Mouse (Mus musculus) activated CD4-positive, CD25-positive, alpha-beta regulatory T cell, adult 4 months (primary cell): ENCODE results near the gene Kmt2c. TPM values are rescaled to one million over a fixed set of nuclear protein-coding genes. Genes with fewer than 3 reads are reported as not detected.
A peak's percentile ranks its signal among the peaks of the same experiment; 100 is the strongest.

Source experiments
- ATAC-seq: one replicate; pipeline ENCODE4 v1.8.0; 2017
- polyA plus RNA-seq, 2 experiments: library from polyadenylated mRNA; unstranded; fragments of 100-300 nt; shearing (Covaris generic); gene quantifications; one replicate each; pipeline ENCODE4 v1.2.1; 2017

Kmt2c gene
- polyA plus RNA-seq = 10 to 100 TPM; 26.0 to 27.7 TPM

DNA sequence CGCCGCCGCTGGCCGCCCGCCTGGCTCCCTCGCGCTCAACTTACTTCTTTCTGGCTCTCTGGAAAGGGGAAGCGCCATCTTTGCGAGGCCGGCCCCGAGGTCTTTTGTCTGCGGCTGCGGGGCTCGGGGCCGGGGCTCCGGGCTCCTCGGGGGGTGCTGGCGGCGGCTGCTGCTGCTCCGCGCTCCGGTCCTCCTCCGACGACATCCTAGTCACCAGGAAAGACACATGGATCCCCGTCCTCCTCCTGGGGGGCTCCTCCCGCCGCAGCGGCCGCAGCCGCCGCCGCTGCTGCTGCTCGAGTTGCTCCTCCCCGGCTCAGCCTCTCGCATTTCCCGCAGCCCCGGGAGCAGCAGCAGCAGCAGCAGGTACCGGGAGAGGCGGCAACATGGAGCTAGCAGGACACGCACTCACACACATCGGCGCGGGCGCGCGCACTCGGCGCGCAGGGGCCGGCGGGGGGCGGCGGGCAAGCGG lies at the start of gene Kmt2c:
Gene Kmt2c, minus strand, starts transcription at position 438 of the 475 bp plus-strand sequence.
- ATAC-seq = peak; percentile 8

DNA sequence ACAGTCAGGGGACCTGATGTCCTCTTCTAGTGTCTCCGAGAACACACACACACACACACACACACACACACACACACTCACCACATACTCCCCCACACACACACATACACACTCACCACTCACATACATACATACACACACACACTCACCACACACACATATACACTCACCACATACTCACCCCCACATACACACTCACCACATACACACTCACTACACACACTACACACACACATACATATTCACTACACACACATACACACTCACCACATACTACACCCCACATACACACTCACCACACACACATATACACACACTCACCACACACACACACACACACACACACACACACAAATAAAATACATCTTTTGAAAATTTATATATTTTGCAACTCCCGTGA lies 48.3 kb upstream of the Kmt2c start:
- ATAC-seq = no peak

DNA sequence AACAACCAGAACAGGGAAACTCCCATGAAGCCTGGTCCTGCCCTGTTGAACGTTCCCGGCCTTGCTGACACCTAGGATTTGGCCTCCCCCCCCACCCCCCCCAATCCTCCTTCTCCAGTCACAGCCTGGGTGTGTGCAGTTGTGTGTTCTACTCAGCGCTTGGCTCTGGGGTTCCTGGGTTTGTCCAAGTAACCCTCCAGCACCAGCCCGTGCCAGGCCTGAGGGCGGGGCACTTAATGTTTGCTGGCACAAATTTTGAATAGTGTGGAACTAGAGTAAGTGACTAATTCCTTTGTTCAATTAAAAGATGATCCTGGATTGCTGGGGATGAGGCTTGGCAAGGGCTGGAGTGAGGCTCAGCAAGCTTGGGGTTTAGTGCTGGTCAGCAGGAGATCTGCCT lies 46.0 kb upstream of the Kmt2c start:
- no peak for ATAC-seq

DNA sequence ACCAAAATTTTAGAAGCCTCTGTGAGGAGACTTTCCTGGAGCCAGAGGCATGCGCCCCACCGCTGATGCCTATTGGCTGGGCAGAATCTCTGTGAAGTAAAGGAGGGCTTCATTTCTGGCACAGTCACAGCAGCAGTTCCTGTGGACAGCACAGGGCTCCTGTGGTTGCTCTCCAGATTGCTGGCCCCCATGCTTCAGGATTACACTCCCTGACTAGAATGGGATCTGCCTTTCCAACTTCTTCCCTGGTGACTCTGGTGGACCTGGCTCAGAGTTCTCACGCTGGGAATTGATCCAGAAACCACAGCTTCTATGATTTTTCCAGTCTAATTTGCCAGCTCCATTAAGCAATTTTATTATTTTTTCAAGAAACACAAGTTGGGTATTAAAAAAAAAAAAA lies 45.5 kb upstream of the Kmt2c start:
- ATAC-seq = no peak

DNA sequence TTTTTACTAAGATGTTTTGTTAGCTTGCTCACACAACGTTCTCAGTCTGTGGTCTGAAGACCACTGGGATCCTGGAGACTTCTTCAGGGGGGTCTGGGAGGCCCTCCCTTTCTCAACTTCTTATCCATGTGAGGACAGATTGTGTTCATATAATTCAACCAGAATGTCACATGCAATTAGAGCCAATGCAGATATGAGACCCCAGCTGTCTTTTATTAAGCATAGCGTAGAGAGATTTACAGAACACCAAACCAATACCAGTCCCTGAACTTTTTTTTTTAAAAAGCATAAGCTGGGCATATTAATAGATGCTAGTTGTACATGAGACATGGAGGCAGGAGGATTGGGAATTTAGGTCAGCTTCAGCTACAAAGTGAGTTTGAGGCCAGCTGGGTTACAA lies 43.1 kb upstream of the Kmt2c start:
- no peak for ATAC-seq

DNA sequence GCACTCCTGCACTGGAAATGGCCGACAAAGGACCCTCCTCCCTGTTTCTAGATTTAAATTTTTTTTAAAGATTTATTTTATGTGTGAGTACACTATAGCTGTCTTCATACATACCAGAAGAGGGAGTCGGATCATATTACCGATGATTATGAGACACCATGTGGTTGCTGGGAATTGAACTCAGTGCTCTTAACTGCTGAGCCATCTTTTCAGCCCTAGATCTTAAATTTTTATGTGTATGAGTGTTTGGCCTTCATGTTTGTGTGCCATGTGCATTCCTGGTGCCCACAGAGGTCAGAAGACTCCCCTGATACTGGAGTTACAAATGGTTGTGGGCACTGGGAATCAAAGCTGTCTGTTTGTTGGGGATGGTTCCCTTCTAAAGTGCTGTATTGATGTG lies 42.3 kb upstream of the Kmt2c start:
- no peak for ATAC-seq

DNA sequence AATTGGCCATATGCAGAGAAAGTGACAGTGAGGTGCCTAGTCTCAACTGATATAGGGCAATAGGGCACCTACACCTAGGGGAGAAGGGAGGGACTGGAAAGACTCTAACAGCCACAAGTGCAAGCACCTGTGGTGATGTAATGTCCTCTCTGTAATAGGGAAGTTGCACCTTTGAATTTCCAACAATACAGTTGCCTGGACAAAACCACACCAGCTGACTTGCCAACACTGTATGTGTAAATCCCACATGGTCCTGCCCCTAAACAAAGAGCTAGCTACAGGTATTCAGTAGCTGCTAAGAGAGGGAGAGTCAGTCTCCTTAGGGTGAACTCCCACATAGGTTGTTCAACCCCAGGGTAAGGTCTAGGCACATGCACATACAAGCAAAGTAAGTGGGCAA lies 41.8 kb upstream of the Kmt2c start:
- no peak for ATAC-seq

DNA sequence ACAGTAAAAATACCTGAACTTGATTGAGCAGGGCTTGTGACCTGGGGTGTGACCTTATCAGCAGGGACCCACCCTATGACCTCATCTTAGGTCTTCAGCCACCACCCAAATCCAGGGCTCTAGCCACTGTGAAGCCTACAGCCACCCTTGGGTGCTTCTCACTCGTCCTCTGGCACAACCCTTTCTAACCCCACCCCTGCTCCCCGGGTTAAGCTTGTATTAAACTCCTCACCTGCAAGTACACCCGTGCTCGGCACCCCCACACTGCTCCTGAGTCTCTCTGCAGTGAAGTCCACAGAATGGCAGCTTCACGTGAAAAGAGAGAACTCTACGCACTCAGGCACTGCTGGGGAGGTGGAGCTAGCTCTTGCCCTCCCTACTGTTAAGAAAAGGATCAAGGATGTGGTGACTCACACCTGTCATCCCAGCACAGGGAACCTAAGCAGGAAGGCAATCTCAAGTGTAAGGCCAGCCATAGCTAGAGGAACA lies 38.4 kb upstream of the Kmt2c start:
- ATAC-seq = no peak

DNA sequence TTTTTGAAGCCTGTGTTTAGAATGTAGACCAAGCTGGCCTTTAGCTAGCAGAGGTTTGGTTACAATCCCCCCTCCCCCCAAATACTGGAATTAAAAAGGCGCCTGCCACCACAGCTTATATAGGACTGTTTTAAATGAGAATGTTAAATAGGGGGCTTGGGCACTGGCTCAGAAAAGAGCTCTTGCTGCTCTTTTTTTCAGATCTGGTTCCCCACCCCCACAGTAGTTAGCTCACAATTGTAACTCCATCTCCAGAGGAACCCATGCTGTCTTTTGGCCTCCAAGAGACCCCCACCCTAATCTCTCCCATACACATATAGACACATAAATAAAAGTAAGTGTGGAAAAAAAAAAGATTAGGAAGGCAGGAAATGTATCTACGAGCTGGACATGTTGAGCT lies 37.9 kb upstream of the Kmt2c start:
- ATAC-seq = no peak

DNA sequence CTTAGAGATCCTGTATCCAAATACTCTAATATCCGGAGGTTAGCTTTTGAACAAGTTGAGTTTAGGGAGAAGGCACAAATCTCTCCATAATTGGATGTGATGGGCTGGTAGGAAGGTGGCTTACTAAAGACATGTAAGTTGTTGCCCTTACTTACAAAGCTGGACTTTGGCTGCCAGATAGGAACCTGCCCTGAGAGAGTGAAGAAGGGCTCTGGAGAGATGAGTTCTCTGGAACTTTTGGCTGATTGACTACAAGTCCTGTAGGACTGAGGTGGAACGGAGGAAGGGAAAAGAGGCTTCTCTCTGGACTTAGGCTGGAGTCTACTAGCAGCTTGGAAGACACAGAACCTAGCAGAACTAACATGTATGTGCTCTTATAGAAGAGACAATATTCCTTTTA lies 37.0 kb upstream of the Kmt2c start:
- ATAC-seq = no peak

DNA sequence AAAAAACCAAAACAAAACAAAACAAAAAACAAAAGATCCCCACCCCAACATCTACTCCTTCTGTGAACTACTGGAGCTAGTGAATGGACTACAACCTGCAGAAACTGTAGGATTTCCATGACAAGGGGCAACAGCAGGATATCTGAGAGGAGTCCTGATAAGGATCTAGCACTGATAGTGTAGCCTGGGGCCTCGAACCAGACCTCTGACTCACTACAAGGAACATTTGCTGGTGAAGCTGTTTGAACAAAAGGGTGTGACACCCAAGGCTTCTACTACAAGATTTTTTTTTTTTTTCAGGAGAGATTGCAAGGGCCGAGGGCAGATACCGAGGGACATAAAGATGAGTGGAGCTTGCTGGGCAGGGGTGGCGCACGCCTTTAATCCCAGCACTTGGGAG lies 34.7 kb upstream of the Kmt2c start:
- no peak for ATAC-seq

DNA sequence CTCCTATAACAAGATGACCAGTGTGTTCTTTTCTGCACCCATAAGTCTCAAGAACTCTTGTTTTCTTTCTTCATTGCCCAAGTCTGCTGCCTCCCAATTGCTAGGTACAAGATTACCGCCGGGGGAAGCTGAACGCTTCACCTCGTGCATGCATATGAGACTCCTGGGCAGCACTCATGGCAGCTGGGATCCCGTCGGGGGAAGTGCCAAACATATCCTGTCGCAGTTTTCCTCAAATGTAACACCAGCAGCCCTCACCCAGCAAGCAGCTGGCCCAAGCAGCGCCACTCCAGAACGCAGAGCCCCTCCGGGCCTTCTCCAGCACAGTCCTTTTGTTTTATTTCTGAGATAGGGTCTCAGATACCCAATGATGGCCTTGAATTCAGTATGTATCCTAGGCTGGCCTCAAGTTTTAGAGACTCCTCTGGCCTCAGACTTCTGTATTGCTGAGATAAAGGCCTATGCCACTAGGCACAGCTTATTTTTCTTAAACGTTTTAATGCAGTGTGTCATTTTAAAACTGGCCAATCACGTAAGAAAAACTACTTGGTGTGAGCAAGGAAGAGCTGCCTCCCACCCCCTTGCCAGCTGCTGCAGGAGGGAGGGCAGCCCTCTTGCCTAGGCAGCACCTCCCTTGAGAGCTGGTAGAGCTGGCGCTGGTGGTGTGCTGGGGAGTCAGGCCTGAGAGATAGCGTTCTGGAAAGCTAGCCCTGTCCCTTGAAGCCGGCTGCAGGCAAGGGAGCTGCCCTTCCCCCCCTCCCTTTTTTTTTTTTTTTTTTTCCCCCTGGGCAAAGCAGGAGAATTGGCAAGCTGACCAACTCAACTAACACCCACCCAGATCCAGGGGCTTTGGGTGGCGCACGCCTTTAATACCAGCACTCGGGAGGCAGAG lies 33.9 kb upstream of the Kmt2c start:
- no peak for ATAC-seq

DNA sequence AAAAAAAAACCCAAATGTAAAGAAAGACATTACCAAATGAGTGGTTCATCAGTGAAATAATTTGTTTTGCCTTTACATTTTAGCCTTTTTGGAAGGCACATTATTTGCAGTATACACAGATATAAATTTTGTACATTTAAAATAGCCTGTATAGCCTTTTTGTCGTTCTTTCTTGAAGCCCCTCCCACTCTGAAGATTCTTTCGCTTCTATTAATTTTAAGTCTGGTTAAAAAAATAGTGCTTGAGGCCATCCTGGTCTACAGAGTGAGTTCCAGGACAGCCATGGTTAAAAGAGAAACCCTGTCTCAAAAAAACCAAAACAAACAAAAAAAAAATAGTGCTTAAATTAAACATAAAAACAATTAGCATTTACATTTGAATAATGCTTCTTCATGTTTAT lies 32.0 kb upstream of the Kmt2c start:
- no peak for ATAC-seq

DNA sequence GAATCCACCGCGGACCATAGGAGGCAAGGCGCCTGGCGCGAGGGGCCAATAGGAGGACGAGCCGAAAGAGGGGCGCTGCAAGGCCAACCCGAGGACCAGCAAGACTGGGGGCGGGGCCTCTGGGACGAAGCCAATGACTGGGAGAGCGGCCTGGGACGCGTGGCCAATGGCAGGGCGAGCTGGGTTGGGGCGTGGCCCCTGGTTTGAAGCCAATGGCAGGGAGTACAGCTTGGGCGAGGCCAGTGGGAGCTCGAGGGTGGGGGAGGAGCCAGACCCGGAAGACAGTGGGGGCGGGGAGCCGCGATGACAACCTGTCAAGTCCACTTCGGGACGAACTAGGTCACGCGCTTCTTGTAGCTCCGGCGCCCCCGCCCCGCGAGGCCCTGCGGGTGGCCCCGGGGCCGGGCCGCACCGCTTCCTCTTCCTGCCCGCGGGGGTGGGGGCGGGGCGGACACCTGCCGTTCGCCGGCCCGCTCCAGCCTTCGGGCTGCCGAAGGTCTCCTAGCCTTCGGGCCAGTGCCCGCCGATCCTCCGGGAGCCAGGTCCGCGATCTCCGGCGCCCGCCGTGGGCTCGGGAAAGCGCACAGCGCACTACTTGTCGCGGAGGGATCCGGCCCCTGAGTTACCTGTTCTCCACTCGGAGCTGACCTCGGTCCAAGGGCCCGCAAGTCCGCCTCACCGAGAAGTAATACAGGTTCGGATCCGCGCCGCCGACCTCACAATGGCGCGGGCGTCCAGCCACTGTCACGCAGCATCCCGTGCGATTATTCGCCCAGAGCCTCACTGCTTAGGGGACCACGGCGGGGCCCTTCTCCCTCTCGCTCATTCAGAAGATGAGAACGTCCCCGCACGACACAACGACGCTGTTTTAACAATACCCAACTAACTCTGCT lies 31.2 kb upstream of the Kmt2c start:
- peak; percentile 98 for ATAC-seq

DNA sequence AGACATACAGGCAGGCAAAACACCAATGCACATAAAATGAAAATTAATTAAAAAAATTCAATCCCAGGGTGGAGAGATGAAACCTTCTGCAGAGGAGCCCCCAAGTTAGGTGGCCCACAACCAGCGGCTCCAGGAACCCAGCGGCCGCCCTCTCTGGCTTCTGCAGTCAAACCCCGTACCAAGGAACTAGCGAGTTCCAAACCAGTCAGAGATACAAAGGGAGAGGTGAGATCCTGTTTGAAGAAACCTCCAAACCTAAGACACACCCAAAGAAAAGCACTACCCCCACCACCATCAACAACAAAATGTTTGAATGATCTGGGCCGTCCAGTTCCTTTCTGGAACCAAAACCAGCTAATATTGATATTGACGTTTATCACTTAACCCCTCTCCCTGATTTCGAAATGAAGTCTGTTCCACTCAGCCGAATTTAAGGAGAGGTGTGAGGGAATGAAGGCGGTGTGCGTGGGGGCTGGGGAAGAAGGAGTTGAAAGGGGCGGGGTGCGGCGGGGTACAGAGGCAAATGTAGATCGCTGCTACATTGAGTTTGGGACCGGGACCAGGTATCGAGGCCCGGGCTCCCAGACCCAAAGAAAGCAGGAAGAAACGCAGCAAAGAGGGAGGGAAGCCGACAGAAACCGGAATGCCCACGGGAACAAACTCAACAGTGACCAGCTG lies 30.4 kb upstream of the Kmt2c start:
- ATAC-seq = peak; percentile 28

DNA sequence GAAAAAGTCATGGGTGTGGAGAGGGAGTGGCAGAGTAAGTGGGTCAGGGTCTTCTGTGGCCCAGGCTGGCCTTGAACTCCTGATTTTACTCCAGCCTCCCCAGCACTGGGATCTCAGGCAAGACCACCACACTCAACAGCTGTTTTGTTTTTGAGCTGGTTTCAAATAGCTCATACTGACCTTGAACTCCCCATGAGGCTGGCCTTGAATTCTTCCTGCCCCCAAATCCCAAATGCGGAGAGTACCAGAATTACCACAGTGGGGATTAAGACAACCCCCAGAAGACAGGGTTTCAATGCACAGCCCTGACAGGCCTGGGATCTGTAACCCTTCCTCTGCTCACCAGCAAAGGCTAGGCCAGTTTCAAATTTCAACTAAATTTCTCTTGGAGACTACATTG lies 29.4 kb upstream of the Kmt2c start:
- no peak for ATAC-seq

DNA sequence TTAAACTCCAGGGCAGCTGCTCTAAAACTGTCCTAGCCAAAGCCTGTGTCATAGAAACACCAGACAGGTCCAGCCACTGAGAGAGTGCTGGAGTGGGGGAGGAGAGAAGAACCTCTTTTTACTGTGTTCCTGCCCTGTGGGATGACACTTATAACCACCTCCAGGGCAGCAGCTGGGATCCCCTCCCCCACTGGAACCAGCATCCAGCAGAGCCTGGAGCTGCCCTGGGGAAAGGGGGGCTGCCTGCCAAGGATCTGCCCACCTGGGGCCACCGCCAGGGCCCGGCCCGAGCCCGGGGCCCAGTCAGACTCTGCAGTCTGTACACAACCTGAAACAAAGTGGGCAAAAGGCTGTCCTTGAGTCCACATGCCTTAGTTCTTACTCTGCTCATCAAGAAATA lies 28.3 kb upstream of the Kmt2c start:
- no peak for ATAC-seq

DNA sequence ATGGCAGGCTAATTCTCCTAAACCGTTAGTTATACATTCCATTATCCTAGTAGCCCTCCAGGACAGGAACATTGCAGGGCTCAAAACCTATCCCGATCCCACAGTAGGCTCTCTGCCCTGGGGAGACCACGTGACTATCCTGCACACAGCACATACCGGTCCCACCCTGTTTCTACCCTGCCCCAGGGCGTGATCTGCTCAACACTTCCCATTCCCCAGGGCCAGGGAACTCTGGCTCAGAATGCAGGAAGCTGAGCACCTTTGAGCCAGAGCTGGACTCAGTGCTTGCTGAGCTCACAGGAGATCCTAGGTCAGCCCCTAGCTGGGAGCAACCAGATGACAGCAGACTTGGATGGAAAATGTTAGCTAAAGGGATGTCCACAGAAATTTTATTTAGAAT lies 27.5 kb upstream of the Kmt2c start:
- no peak for ATAC-seq

DNA sequence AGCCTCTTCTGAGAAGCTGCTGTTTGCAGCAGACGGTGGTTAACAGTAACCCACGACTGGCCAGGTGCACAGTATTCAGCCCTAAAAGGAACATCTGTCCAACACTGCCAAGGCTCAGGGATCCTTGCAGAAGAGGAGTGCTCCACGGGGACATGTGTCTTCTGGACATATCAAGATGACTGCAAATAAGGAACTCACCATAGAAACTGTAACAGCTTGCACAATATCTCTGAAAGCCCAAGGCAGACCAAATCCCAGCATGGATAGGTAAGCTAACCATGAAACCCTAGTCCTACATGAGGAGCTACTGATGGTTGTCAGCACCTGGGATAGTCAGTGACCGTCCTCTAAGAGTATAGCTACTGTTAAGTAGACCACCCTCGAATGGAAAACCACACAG lies 22.9 kb upstream of the Kmt2c start:
- no peak for ATAC-seq

DNA sequence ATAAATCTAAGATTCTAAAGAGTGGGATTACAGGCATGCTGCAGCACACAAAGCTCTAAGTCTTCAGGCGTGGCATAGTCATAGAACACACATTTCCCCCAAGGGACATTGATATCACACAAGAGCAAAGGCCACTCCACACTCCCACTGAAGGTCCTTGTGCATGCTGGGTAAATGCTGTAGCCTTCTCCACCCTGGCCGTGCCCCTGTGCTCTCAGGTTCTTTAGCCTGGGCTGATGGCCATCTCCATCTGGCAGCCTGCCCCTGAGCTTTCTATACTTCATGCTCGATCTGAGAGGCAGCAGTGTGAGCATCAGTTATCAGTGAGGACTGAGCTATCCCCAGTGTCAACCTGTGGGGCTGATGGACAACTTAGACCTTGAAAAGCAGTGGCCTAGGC lies 21.2 kb upstream of the Kmt2c start:
- ATAC-seq = no peak

DNA sequence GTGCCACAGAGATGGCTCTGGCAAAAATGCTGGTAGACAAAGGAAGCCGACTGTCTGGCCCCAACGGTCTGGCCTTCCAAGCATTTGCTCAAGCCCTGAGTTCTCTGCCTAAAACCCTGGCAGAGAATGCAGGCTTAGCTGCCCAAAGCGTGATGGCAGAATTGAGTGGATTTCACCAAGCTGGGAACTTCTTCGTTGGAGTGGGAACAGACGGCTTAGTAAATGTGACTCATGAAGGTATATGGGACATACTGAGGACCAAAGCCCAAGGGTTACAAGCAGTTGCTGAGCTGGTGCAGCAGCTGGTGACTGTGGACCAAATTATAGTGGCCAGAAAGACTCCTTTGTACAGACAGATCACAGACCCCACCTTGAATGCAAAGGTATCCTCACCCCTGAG lies 19.0 kb upstream of the Kmt2c start:
- no peak for ATAC-seq

DNA sequence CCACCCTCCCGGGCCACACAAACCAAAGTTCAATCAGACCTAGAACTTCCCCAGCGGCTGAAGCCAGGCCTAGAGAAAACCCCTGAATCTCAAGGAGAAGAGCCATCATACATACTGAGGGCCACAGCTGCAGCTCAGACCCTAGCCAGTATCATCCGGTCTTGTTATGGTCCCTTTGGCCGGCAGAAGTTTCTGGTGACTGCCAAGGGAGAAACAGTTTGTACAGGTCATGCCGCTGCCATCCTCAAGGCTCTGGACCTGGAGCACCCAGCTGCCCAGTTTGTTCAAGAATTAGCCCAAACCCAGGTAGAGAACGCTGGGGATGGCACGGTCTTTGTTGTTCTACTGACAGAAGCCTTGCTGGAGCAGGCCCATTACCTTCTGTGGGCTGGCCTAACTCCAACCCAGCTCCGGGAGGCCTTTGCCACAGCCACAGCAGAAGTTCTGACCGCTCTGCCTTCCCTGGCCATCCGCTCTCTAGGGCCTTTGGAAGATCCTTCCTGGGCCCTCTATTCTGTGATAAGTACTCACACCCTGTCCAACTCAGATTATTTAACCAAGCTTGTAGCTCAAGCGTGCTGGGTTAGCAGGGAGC lies 17.8 kb upstream of the Kmt2c start:
- no peak for ATAC-seq

DNA sequence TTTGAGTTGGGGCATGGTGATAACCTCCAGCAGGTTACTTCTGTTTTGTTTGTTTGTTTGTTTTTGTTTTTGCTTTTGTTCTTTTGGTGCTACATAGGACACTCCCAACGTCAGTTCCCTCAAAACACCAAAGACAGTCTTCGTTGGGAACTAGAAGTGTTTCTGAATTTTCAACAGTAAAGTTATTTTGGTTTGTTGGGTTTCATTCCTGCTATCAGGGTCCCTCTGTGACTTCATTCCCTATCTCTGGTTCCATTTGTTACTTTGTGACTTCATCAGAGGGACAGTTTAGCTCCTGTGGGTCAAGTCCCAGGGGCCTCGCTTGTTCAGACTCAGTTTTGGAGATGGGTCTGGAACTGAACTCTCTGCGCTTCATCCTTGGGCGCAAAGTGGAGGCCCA lies 17.2 kb upstream of the Kmt2c start, which contains the start of gene Cct8l1:
Gene Cct8l1, plus strand, starts transcription at position 301 of the 400 bp plus-strand sequence.
- ATAC-seq = no peak
